Mouse (Mus musculus) lung, postnatal 0 days (tissue): ENCODE data around the gene Parm1. TPM values are rescaled to one million over a fixed set of nuclear protein-coding genes. Genes with fewer than 3 reads are reported as not detected.
A peak's percentile ranks its signal among the peaks of the same experiment; 100 is the strongest.

Source experiments
- ATAC-seq: fragments of 200-750 bp; cut with Nextera tagmentation; 2 replicates; pipeline ENCODE4 v1.8.0; 2017; ENCODE audit warnings: moderate library complexity
- DNase-seq: peaks from one replicate; pipeline ENCODE4 v3.0.0-alpha.2; 2016; ENCODE audit warnings: low spot score
- H3K27ac ChIP-seq: fragments of 300-500 bp; sonication (generic); 2 replicates; pipeline ENCODE4 v1.5.1; 2014; ENCODE audit warnings: antibody characterized with exemption, mild to moderate bottlenecking, low read length, mixed read lengths
- H3K27me3 ChIP-seq: fragments of 300-500 bp; sonication (generic); replicated peaks from 2 replicates; pipeline ENCODE4 v1.6.1; 2014; ENCODE audit warnings: low read length, mixed read lengths; ENCODE audit not compliant: insufficient read depth
- H3K36me3 ChIP-seq: fragments of 300-500 bp; sonication (generic); 2 replicates; pipeline ENCODE4 v1.6.1; 2014; ENCODE audit warnings: low read length, mixed read lengths; ENCODE audit not compliant: insufficient read depth
- H3K4me1 ChIP-seq: fragments of 300-500 bp; sonication (generic); 2 replicates; pipeline ENCODE4 v1.6.1; 2014; ENCODE audit warnings: antibody characterized with exemption, low read depth, low read length, mixed read lengths; ENCODE audit not compliant: insufficient read depth
- H3K4me2 ChIP-seq: fragments of 300-500 bp; sonication (generic); replicated peaks from 2 replicates; pipeline ENCODE4 v1.6.1; 2014; ENCODE audit warnings: low read depth, mild to moderate bottlenecking, low read length, moderate library complexity, mixed read lengths
- H3K4me3 ChIP-seq: fragments of 300-500 bp; sonication (generic); 2 replicates; pipeline ENCODE4 v1.5.1; 2014; ENCODE audit warnings: low read depth, low read length
- H3K9ac ChIP-seq: fragments of 300-500 bp; sonication (generic); replicated peaks from 2 replicates; pipeline ENCODE4 v1.6.1; 2014; ENCODE audit warnings: low read depth, mild to moderate bottlenecking
- H3K9me3 ChIP-seq: fragments of 300-500 bp; sonication (generic); 2 replicates; pipeline ENCODE4 v1.6.1; 2016; ENCODE audit warnings: low read length, mixed read lengths
- CTCF ChIP-seq: IDR thresholded peaks from 2 replicates; pipeline ENCODE4 v1.5.1; 2016; ENCODE audit warnings: antibody characterized with exemption, mild to moderate bottlenecking
- EP300 ChIP-seq: IDR thresholded peaks from 2 replicates; pipeline ENCODE4 v1.6.1; 2016; ENCODE audit warnings: antibody characterized with exemption, mild to moderate bottlenecking, control low read depth
- WGBS: fragments of 180-500 bp; shearing (Covaris S2); extraction: QIAGEN DNeasy Blood & Tissue Kit; methylation state at CpG from one replicate; pipeline ENCODE4 v1.1.7; 2014; 5-methylcytosine and 5-hydroxymethylcytosine counted together
- polyA plus RNA-seq: library from polyadenylated mRNA; unstranded; fragments of >200 nt; fragmentation: Nextera tagmentation; extraction: Ambion mirVana; gene quantifications from 2 replicates; pipeline ENCODE4 v1.2.1, GENCODE M21; 2015

Gene Parm1
- polyA plus RNA-seq, 1 experiment from 2014 or later, result 5.0 TPM

GRCm38 (mm10) chr5:91607234-91607633, 89.8 kb downstream of the Parm1 start:
- Histone ChIP-seq H3K27me3 (peaks cover 2% of the 10 kb centered on the region; the same call in 1 of the 2 replicates), H3K4me3 (no peak overlapping the region), H3K9ac (no peak overlapping the region), H3K9me3 (no peaks in the 10 kb centered on the region), H3K4me1 (no peaks in the 10 kb centered on the region), H3K36me3 (no peaks in the 10 kb centered on the region), H3K27ac (no peak overlapping the region), H3K4me2 (no peak overlapping the region)
- 81% methylated on average over 2 of the region's 2 CpGs for WGBS
- TF ChIP-seq EP300 (no peak), CTCF (no peak)
- ATAC-seq, result no peak
- DNase-seq, result no peak

DNA sequence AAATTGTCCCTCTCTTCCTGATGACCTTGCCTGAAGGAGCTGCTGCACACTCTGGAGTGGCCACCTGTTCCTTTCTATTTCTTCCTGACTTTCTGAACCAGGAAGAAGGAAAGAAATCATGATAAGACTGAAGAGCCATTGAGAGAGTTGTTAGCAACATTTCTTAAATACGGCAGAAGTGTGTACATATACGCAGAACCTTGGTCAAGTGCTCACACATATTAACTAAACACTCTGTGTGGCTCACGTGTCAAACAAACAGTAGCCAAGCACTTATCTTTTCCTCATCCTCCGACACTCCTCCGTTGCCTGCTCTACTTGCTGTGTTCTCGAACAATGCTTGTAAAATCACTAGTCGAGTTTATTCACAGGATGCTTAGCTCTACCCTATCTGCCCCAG, 90.4 kb downstream of the Parm1 start:
- no peak overlapping the region for H3K4me3 ChIP-seq
- H3K4me2 ChIP-seq, result no peak overlapping the region
- H3K36me3 ChIP-seq, result no peaks in the 10 kb centered on the region
- H3K9me3 ChIP-seq, result no peaks in the 10 kb centered on the region
- H3K9ac ChIP-seq, result no peak overlapping the region
- peak; percentile 88 for DNase-seq
- ATAC-seq, result peak; percentile 90
- no peaks in the 10 kb centered on the region for H3K4me1 ChIP-seq
- peaks cover 2% of the 10 kb centered on the region; the same call in 1 of the 2 replicates for H3K27me3 ChIP-seq
- H3K27ac ChIP-seq, result no peak overlapping the region
- peak; percentile 86 for TF ChIP-seq EP300
- TF ChIP-seq CTCF, result no peak
- 39% methylated on average over 7 of the region's 7 CpGs for whole genome bisulfite sequencing

- TF ChIP-seq CTCF (no peak), EP300 (no peak)
- 75% methylated on average over 4 of the region's 4 CpGs for WGBS
- Histone ChIP-seq H3K4me2 (no peak overlapping the region), H3K4me1 (no peaks in the 10 kb centered on the region), H3K9me3 (no peaks in the 10 kb centered on the region), H3K27ac (no peak overlapping the region), H3K9ac (no peak overlapping the region), H3K36me3 (no peaks in the 10 kb centered on the region), H3K4me3 (no peak overlapping the region), H3K27me3 (peaks cover 2% of the 10 kb centered on the region; the same call in 1 of the 2 replicates)
- no peak for ATAC-seq
- no peak for DNase-seq
These were observed 91.6 kb downstream of the Parm1 start for GRCm38 (mm10) chr5:91609041-91609440.

GRCm38 (mm10) chr5:91609511-91610300, 92.3 kb downstream of the Parm1 start:
- peaks cover 5% of the 10 kb centered on the region; the same call in 1 of the 2 replicates for H3K27me3 ChIP-seq
- H3K27ac ChIP-seq, result no peak overlapping the region
- H3K36me3 ChIP-seq, result no peaks in the 10 kb centered on the region
- no peak overlapping the region for H3K9ac ChIP-seq
- no peak for ATAC-seq
- TF ChIP-seq EP300, result no peak
- TF ChIP-seq CTCF, result no peak
- no peaks in the 10 kb centered on the region for H3K9me3 ChIP-seq
- H3K4me2 ChIP-seq, result no peak overlapping the region
- no peaks in the 10 kb centered on the region for H3K4me1 ChIP-seq
- no peak overlapping the region for H3K4me3 ChIP-seq
- no peak for DNase-seq
- 50% methylated on average over 3 of the region's 3 CpGs for WGBS

GRCm38 (mm10) chr5:91610499-91610898, 93.1 kb downstream of the Parm1 start:
- H3K9me3 ChIP-seq, result no peaks in the 10 kb centered on the region
- H3K4me1 ChIP-seq, result no peaks in the 10 kb centered on the region
- no peak overlapping the region for H3K27ac ChIP-seq
- TF ChIP-seq CTCF (no peak), EP300 (no peak)
- 55% methylated on average over 2 of the region's 2 CpGs for WGBS
- no peaks in the 10 kb centered on the region for H3K36me3 ChIP-seq
- peaks cover 3% of the 10 kb centered on the region; the same call in 1 of the 2 replicates for H3K27me3 ChIP-seq
- H3K9ac ChIP-seq, result no peak overlapping the region
- H3K4me2 ChIP-seq, result no peak overlapping the region
- ATAC-seq, result no peak
- peak; percentile 31 for DNase-seq
- H3K4me3 ChIP-seq, result no peak overlapping the region

- H3K27me3 ChIP-seq, result peaks cover 3% of the 10 kb centered on the region; the same call in 1 of the 2 replicates
- no peak for DNase-seq
- H3K36me3 ChIP-seq, result no peaks in the 10 kb centered on the region
- ATAC-seq, result no peak
- H3K9me3 ChIP-seq, result no peaks in the 10 kb centered on the region
- H3K9ac ChIP-seq, result no peak overlapping the region
- H3K4me1 ChIP-seq, result no peaks in the 10 kb centered on the region
- WGBS, result 86% methylated on average over 3 of the region's 3 CpGs
- TF ChIP-seq CTCF, result no peak
- TF ChIP-seq EP300, result no peak
- H3K27ac ChIP-seq, result no peak overlapping the region
- no peak overlapping the region for H3K4me3 ChIP-seq
- H3K4me2 ChIP-seq, result no peak overlapping the region
These were observed 94.2 kb downstream of the Parm1 start for GRCm38 (mm10) chr5:91611589-91611988.
